Mouse (Mus musculus): ENCODE results near the gene Scn5a. TPM values are rescaled to one million over a fixed set of nuclear protein-coding genes. Genes with fewer than 3 reads are reported as not detected.

Scn5a gene
- total RNA-seq, 2 experiments from 2014 or later = 174 to 194 TPM

GRCm38 (mm10) chr9:119460410-119460809 is 118.4 kb downstream of the Scn5a start:
- peak; percentile 52 to 79 for DNase-seq

GRCm38 (mm10) chr9:119457122-119457521 is 121.7 kb downstream of the Scn5a start:
- peak in 1 of 2 experiments; percentile 42 for DNase-seq

- no peak for DNase-seq
Measured at GRCm38 (mm10) chr9:119455967-119456366, 122.8 kb downstream of the Scn5a start.

GRCm38 (mm10) chr9:119445737-119446136 is 133.1 kb downstream of the Scn5a start:
- DNase-seq = no peak

- DNase-seq = peak; percentile 97 to 98
Measured at GRCm38 (mm10) chr9:119444738-119445429, 133.9 kb downstream of the Scn5a start, which contains the start of gene Exog. Gene Exog (plus strand): TSS chr9:119444943.

- DNase-seq = no peak
Measured at GRCm38 (mm10) chr9:119438498-119439000, 140.3 kb downstream of the Scn5a start.

- no peak for DNase-seq
Measured at GRCm38 (mm10) chr9:119438065-119438464, 140.8 kb downstream of the Scn5a start.

GRCm38 (mm10) chr9:119435855-119436254 is 143.0 kb downstream of the Scn5a start:
- no peak for DNase-seq

Other genes with a start within 250 kb of the Scn5a start
- 10 to 100 TPM; 77.1 to 85.3 TPM for gene Acaa1a, start 239.3 kb downstream of the Scn5a start, total RNA-seq (2021)
- 10 to 100 TPM; 12.9 to 13.9 TPM for gene Myd88, start 237.6 kb downstream of the Scn5a start, total RNA-seq (2021)
- gene Xylb, start 221.6 kb downstream of the Scn5a start, total RNA-seq (2021) = under 1 TPM; 0.26 to 0.30 TPM
- gene Slc22a14, start 213.5 kb downstream of the Scn5a start, total RNA-seq (2021) = not detected
- 1 to 10 TPM; 3.4 to 4.7 TPM for gene Acvr2b, start 176.9 kb downstream of the Scn5a start, total RNA-seq (2021)
- 1 to 10 TPM; 2.7 to 4.0 TPM for gene Exog, start 134.1 kb downstream of the Scn5a start, total RNA-seq (2021)
- under 1 TPM; 0.67 to 0.75 TPM for gene Scn10a, start 140.3 kb upstream of the Scn5a start, total RNA-seq (2021)
- under 1 TPM in 1 of 2 experiments, not detected in 1; 0.05 TPM for gene Scn11a, start 246.4 kb upstream of the Scn5a start, total RNA-seq (2021)